Mouse (Mus musculus) adrenal gland, adult 18-20 months (tissue): Measurements from ENCODE around the gene Cavin1. TPM values are rescaled to one million over a fixed set of nuclear protein-coding genes. Genes with fewer than 3 reads are reported as not detected.

Source experiments
- DNase-seq, 2 experiments: peaks; one replicate each; pipeline ENCODE4 v3.0.0; 2021 to 2022; ENCODE audit warnings: low spot score in 2 of 2
- total RNA-seq, 2 experiments: library from RNA; stranded (reverse); gene quantifications; 1 replicate in 1 of 2; 2 replicates in 1 of 2; pipeline ENCODE4 v1.2.3; 2021

Cavin1 gene
- total RNA-seq, 2 experiments from 2014 or later, result 296 to 352 TPM

DNA sequence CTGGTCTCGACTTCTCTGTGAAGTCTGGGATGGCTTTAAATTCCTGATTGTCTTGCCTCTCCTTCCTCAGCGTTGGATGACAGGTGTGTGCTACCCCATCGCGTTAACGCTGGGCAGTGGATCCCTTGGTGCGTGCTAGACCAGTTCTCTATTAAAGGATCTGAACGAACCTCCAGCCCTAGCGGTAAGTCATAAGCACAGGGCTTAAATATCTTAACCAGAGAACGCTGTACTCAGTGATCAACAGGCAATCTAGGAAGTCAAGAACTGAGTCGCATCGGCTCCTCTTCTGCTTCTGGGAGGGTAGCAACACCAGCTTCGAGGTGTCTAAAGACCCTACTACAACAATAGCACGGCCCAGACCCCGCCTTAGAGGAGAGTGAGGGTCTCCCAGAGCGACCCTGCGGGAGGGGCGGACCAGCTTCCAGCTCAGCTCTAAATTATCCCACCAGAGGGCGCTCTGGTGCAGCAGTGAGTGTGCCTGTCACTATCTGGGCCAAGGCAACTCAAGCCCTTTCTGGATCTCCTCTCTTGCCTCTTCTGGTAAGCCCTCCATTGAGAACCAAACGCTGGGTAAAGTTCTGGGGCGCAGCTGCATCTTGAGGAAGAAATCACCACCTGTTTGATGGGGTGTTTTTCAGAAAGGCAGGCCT, 12.6 kb upstream of the Cavin1 start:
- peak; percentile 84 to 86 for DNase-seq

GRCm38 (mm10) chr11:100982087-100982486, 11.4 kb upstream of the Cavin1 start:
- DNase-seq, result no peak

- peak in 1 of 2 experiments; percentile 22 for DNase-seq
Observed at GRCm38 (mm10) chr11:100981236-100981635, 10.5 kb upstream of the Cavin1 start.

DNA sequence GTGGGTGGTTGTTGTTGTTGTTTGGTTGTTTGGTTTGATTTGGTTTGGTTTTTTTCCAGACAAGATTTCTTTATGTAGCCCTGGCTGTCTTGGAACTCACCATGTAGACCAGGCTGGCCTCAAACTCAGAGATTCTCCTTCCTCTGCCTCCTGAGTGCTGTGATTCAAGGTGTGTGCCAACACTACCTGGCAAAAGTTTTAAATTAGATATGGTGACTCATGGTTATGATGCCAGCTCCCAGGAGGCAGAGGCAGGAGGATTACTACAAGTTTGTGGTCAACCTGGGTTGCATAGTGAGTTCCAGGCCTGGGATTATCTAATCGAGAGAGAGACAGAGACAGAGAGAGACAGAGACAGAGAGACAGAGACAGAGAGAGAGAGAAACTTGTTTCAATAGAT, 9.8 kb upstream of the Cavin1 start:
- DNase-seq, result no peak

DNA sequence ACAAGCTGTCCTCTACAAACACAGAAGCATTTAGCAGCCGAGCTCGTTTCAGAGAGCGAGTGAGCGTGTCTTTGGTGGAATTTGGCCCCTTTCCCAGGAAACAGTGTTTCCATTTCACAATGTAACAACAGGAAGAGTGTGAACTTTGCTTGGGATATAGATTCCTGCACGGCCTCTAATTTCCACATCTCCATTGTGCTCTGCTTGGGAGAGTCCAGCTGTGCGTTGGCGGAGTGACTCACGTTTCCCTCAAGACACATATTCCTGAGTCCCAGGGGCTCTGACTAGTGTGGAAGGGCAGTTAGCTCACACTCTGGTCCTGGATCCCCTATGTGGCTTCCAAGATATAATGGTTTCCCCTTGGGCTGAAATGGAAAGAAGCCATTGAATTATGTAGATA, 9.2 kb upstream of the Cavin1 start:
- no peak for DNase-seq

- no peak for DNase-seq
Observed at GRCm38 (mm10) chr11:100975241-100975640, 4.6 kb upstream of the Cavin1 start.

DNA sequence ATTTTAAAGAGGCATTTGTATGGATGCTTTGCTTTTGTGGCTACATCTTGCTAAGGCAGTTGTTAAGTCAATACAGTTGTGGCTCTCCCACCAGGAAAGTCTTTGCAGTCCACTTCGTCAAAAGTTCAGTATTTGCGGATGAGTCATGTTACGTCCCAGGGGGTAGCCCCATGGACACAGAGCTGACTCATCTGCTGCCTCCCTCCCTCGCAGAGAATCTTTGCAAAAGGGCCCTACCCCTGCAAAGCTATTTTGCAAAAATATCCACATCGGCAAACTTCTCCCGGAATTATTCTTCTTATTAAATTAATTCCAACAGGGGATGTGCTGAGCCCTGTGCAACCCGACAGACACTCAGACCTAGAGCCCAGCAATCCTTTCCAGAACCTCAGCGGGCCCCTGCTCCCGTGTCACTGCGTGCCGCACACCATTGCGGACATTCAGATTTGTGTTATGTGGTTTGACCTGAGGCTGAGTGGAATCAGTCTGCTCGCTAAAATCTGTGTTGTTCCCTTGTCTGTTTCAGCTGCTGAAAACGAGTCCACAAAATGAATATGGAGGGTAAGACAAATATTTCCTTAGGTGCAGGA, 3.8 kb upstream of the Cavin1 start:
- no peak for DNase-seq

- DNase-seq, result no peak
Observed at GRCm38 (mm10) chr11:100973245-100973644, 2.6 kb upstream of the Cavin1 start.

- no peak for DNase-seq
Observed at GRCm38 (mm10) chr11:100971455-100971854, 768 bp upstream of the Cavin1 start.

DNA sequence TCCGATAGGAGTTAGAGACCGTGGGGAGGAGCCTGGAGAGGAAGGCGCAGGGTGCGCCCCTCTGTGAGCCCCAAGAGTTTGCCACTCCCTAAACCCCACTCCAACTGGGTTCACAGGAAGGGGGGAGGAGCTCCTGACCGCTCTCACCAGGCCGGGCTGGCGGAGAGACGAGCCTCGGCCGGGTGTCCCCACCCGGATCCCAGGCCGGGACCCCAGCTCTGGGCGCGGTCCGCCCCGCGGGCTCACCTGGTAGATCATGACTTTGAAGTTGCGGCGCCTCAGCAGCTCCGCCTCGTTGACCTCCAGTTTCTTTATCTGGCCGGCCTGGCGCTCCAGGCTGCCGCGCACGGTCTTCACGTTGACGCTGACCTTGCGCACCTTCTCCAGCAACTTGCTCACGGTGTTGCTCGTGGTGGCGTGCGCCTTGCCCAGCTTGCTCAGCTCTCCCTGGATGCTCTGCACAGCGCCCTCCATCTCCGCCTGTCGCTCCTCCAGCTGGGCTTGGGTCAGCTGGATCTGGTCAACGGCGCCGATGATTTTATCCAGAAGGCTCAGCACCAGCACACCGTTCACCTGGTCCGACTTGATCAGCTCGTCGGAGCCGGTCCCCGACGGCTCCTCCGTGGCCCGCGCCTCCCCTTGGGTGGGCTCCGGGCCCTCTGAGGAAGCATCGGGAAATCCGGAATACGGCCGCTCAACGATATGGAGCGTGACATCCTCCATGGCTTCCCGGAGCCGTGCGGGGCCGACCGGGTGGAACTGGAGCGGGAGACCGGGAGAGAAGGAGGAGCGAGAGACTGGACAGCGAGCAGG, 737 bp downstream of the Cavin1 start:
- DNase-seq, result peak; percentile 59 to 61

- DNase-seq, result peak in 1 of 2 experiments; percentile 52
Observed at GRCm38 (mm10) chr11:100969189-100969743, 1.4 kb downstream of the Cavin1 start.

DNA sequence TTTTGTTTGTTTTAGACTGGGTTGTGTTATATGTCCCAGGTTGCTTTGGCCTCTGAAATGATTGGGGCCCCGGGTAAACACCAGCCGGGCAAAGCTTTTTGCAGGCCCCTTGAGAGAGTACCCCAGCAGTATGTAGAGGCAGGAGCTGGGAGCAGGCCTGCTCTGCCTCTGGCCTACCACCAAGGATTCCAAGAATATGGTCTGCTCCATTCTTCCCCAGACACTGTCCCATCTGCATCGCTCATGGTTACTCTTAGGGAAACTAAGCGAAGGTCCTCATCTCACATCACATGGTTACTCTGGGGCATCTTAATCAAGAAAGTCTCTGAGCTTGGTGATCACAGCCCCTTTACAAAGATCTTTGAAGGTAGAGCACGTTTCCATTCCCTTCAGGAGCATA, 2.2 kb downstream of the Cavin1 start:
- DNase-seq, result no peak

DNA sequence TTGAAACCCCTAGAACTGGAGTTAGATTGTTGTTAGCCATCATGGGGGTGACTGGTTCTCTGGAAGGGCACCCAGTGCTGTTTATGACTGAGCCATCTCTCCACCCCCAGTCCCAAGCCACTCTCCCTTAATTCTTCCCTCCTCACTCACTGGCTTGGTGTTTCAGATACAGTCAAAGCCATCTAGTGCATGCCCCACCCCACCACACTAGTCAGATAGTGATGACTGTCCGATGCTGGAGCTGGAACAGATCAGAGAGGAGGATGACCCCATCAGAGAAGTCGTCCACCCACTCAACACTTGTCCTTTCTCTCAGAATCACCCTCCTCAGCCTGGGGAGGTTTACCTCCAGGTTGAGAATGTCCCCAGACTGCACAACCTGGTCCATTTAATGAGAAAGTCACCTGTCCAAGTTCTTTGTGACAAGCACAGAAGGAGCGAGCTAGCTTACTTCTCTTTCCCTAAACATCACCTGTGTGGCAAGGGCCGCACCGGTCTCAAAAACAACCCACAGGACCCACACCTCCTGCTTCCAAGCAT, 2.7 kb downstream of the Cavin1 start:
- DNase-seq, result no peak

GRCm38 (mm10) chr11:100967376-100967775, 3.3 kb downstream of the Cavin1 start:
- no peak for DNase-seq

DNA sequence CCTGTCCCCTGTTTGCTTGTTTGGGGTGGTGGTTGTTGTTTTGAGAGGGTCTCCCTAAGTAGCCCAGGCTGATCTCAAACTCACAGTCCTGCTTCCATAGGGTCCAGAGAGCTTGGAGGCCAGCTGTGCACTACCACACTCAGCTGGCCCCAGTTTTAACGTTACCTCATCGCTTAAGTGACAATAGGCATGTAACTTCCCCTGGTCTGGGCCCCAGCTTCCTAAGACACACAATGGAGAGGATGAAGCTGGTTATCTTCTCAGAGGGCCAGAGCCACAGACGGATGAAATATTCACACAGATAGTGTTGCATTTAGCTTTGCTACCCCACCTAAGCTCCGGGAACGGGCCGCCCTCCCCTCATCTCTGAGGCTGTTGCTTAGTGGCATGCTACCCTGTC, 4.9 kb downstream of the Cavin1 start:
- DNase-seq, result no peak

- no peak for DNase-seq
Observed at GRCm38 (mm10) chr11:100964901-100965542, 5.7 kb downstream of the Cavin1 start.

DNA sequence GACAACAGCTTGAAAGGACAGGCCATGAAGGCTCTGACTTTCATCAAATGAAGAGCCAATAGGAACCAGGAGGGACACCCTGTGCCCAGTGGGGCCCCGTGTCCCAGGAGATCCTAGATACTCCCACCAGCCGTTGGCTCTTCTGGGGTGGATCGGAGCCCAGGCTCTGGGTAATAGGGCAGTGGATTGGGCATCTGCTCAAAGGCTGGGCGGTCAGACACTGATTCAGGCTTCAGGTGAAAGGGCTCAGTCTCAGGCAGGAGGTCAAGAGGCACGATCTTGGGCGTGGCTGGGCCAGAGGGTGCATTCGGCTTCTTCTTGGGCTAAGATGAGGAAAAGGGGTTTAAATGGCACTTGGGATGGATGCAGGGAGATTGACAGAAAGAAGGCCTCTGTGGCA, 6.5 kb downstream of the Cavin1 start:
- DNase-seq, result no peak

DNA sequence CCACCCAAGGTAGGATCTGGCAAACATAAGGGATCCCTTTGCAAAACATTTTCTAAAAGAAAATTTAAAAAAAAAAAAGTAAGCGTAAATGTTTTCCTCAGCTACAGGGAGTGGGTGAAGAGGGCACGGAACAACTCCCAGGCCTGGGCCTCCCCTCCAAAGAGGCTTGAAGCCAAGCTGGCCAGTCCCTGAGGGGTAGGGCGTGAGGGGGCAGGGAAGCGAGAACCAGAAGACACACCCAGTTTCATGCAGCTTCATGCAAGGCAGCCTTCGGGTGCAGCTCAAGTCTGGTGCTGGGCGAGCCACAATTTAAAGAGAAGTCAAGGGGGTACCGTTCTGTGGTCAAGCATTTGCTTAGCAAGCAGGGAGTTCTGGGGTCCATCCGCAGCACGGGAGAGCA, 7.0 kb downstream of the Cavin1 start:
- DNase-seq, result no peak

- DNase-seq, result no peak
Observed at GRCm38 (mm10) chr11:100962371-100962911, 8.2 kb downstream of the Cavin1 start.

- no peak for DNase-seq
Observed at GRCm38 (mm10) chr11:100960540-100960939, 10.1 kb downstream of the Cavin1 start.

DNA sequence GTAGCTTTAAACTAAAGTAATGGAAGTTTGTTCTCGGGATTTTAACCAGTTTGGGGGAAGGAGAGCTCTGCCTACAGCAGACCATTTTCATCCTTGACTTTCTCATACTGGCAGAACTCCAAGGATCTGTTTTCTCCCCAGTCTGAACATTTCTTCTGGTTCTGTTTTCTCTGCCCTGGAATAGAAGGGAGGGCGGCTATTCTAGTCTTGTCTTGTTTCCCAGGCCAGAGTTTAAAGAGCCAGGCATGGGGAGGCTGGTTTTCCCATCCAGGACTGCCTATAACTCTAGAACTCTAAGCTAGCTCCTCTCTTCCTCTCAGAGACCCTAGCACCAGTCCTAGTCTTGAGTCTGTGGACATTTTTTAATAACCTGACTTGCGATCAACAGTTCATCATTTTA, 10.9 kb downstream of the Cavin1 start:
- DNase-seq, result no peak
